Mouse (Mus musculus): ENCODE data around the gene Plg. TPM values are rescaled to one million over a fixed set of nuclear protein-coding genes. Genes with fewer than 3 reads are reported as not detected.

Gene Plg
- 0.11 and 0.28 TPM in 2 replicates for polyA plus RNA-seq (2016; fragmentation: Nextera tagmentation; extraction: Ambion mirVana)

DNA sequence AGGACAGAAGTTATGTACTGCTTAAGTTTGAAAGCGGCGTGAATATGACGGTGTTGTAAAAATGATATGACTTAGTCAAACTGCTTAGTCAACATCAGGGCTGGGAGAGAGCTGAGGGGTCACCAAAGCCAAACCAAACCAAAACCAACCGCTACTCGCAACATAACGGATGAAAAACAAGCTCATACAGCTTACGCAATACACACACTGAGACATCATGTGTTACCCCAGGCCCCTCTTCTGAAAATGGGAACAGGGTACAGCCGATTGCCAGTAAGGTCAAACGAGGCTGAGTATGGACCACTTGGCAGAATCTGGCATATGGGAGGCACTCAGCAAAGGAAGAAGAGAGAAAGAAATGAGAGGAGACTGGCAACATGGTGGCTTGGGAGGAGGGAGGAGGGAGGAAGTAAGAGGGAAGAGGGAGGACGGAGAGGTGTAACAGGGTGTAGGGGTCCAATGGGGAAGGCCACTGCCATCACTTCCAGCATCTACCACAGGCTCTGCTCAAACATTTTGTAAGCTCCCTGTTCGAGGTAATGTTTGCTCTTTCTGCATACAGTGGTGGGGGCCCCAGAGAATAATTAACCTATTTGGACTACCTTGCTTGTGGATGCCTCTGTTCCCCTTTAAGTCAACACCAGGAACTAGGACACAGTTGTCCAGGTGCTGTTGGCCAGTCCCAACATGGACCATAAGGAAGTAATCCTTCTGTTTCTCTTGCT is at the start of gene Plg:
TSS of gene Plg (plus strand) at position 628 of the 725 bp plus-strand sequence.
- H3K27me3 ChIP-seq (replicated peaks) = no peaks in the 10 kb centered on the region
- no peaks in the 10 kb centered on the region for H3K9me3 ChIP-seq
- no peaks in the 10 kb centered on the region for H3K4me1 ChIP-seq
- H3K9ac ChIP-seq = no peak within 1 kb of the TSS
- 93% methylated on average over 11 of the region's 11 CpGs for WGBS
- ATAC-seq (ENCODE audit: low FRiP score, low read depth) = no peak
- H3K4me3 ChIP-seq = no peak within 1 kb of the TSS
- H3K27ac ChIP-seq = no peak within 1 kb of the TSS
- no peaks in the 10 kb centered on the region for H3K36me3 ChIP-seq
- no peak within 1 kb of the TSS for H3K4me2 ChIP-seq (replicated peaks)

DNA sequence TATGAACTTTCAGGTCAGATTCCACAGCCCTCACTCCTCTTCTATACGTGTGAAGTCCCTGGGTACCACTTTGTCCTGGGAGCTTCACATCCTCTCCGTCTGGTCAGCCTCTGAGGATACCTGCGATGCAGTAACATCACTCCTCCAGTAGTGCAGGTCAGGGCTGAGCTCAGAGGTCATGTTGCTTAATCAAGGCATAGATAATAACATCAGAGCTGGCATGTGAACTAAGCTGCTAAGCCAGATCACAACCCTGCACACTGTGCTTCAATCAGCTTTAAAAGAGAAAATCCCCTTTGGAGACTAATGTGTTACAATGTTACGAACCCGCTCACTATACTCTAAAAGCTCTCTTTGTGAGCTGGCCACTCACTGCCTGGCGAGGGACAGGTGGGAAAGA is 43.3 kb upstream of the Plg start:
- H3K4me2 ChIP-seq (replicated peaks) = no peak overlapping the region
- no peaks in the 10 kb centered on the region for H3K9me3 ChIP-seq
- H3K4me1 ChIP-seq = no peaks in the 10 kb centered on the region
- no peaks in the 10 kb centered on the region for H3K36me3 ChIP-seq
- no peak overlapping the region for H3K27ac ChIP-seq
- H3K27me3 ChIP-seq (replicated peaks) = no peaks in the 10 kb centered on the region
- no peak overlapping the region for H3K9ac ChIP-seq
- H3K4me3 ChIP-seq = no peak overlapping the region
- no peak for ATAC-seq (ENCODE audit: low FRiP score, low read depth)
- 73% methylated on average over 6 of the region's 6 CpGs for WGBS

DNA sequence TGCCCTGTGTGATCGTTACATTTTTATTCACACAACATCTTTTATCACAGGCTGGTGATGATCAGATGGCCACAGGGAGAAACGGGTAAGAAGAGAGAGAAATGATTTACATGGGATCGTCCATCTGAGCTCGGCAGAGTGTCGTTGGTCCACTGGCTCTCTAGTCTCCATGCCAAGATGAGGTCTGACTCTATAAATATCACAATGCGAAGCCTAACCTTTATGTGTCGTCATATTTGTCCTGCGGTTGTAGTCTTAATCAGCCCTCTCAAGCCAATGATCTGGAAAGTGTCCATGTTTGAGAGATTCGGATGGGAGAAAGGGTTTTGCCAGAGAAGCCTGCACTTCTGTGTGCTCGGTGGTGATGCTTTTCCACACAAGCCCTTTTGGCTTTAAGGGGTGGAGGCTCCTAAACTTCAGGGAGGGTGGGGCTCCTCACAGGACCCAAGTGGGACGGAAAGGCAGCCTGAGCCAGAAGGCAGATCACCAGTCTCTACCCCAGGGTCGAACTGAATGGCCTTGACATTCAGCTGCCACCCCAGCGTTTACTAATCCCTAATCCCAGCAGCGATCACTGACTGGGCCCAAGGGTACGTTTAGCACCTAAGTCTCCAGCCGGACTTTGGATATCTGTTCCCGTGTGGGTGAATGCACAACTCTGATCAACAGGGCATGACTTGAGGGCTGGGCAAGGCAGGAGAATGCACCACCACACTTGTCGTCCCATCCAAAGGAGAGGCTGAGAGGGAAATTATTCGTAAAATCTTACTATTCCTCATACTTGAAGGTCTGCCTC is 42.1 kb upstream of the Plg start:
- Histone ChIP-seq H3K9me3 (no peaks in the 10 kb centered on the region), H3K36me3 (no peaks in the 10 kb centered on the region), H3K27me3 (replicated peaks) (no peaks in the 10 kb centered on the region), H3K27ac (no peak overlapping the region), H3K9ac (no peak overlapping the region), H3K4me1 (no peaks in the 10 kb centered on the region), H3K4me2 (replicated peaks) (no peak overlapping the region), H3K4me3 (no peak overlapping the region)
- no peak for ATAC-seq (ENCODE audit: low FRiP score, low read depth)
- 86% methylated on average over 19 of the region's 19 CpGs for WGBS

DNA sequence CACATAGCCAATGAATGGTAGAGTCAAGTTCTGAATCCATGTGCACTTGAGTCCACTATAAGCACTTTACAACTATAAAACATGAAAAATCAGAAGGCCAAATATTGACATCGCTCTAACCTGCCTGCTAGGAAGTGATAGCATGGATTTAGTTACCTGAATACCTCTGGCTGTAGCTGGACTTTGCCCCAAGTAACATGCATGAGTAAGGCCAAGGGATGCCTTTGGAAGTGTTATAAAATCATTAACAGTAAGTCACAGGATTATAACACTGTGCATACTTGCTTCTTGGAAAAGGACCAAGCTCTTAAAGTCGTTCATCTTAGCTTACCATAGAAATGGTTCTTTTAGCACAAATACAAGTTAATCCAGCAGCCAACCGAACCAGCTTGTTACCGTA is 41.3 kb upstream of the Plg start:
- 87% methylated on average over 4 of the region's 4 CpGs for WGBS
- Histone ChIP-seq H3K4me3 (no peak overlapping the region), H3K27ac (no peak overlapping the region), H3K4me2 (replicated peaks) (no peak overlapping the region), H3K4me1 (no peaks in the 10 kb centered on the region), H3K9me3 (no peaks in the 10 kb centered on the region), H3K27me3 (replicated peaks) (no peaks in the 10 kb centered on the region), H3K9ac (no peak overlapping the region), H3K36me3 (no peaks in the 10 kb centered on the region)
- ATAC-seq (ENCODE audit: low FRiP score, low read depth) = no peak

GRCm38 (mm10) chr17:12343702-12344376 is 34.6 kb upstream of the Plg start:
- H3K4me2 ChIP-seq (replicated peaks) = no peak overlapping the region
- H3K27ac ChIP-seq = no peak overlapping the region
- no peak overlapping the region for H3K4me3 ChIP-seq
- WGBS = 88% methylated on average over 9 of the region's 9 CpGs
- H3K9me3 ChIP-seq = no peaks in the 10 kb centered on the region
- H3K27me3 ChIP-seq (replicated peaks) = no peaks in the 10 kb centered on the region
- no peak for ATAC-seq (ENCODE audit: low FRiP score, low read depth)
- no peak overlapping the region for H3K9ac ChIP-seq
- no peaks in the 10 kb centered on the region for H3K4me1 ChIP-seq
- no peaks in the 10 kb centered on the region for H3K36me3 ChIP-seq

DNA sequence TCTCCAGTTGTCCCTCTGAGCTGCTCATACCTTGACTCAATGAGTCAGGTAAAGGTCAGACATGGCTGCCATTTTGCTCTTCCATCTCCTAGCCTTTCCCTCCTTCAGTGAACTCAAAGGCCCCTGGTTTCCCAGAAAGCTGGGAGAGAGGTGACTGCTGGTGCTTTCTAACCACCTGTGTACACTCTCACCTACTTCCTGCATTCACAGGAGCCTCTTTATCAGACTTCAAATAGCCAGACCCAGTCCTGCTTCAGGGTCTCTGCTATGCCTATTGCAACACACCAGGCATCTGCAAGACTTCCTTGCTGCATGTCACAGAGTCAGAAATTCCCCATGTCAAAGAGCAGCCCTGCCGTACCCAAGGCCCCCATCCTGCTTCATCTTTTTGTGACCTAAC is 30.9 kb upstream of the Plg start:
- Histone ChIP-seq H3K9ac (no peak overlapping the region), H3K27ac (no peak overlapping the region), H3K4me1 (0 out of 2 replicates have a peak, but pooled peaks cover 2% of the 10 kb centered on the region), H3K4me2 (replicated peaks) (no peak overlapping the region), H3K9me3 (no peaks in the 10 kb centered on the region), H3K27me3 (replicated peaks) (no peaks in the 10 kb centered on the region), H3K36me3 (no peaks in the 10 kb centered on the region), H3K4me3 (no peak overlapping the region)
- no peak for ATAC-seq (ENCODE audit: low FRiP score, low read depth)
- 98% methylated on average over 1 of the region's 1 CpGs for WGBS

GRCm38 (mm10) chr17:12351564-12351963 is 26.8 kb upstream of the Plg start:
- ATAC-seq (ENCODE audit: low FRiP score, low read depth) = no peak
- Histone ChIP-seq H3K27me3 (replicated peaks) (no peaks in the 10 kb centered on the region), H3K4me3 (no peak overlapping the region), H3K36me3 (no peaks in the 10 kb centered on the region), H3K27ac (no peak overlapping the region), H3K4me1 (0 out of 2 replicates have a peak, but pooled peaks cover 10% of the 10 kb centered on the region), H3K9me3 (no peaks in the 10 kb centered on the region), H3K4me2 (replicated peaks) (no peak overlapping the region), H3K9ac (no peak overlapping the region)
- WGBS = 90% methylated on average over 6 of the region's 6 CpGs

GRCm38 (mm10) chr17:12352781-12353180 is 25.6 kb upstream of the Plg start:
- WGBS = 28% methylated on average over 1 of the region's 1 CpGs
- 0 out of 2 replicates have a peak, but pooled peaks cover 10% of the 10 kb centered on the region for H3K4me1 ChIP-seq
- no peak for ATAC-seq (ENCODE audit: low FRiP score, low read depth)
- no peak overlapping the region for H3K9ac ChIP-seq
- H3K9me3 ChIP-seq = no peaks in the 10 kb centered on the region
- H3K4me2 ChIP-seq (replicated peaks) = no peak overlapping the region
- H3K4me3 ChIP-seq = no peak overlapping the region
- no peak overlapping the region for H3K27ac ChIP-seq
- H3K36me3 ChIP-seq = no peaks in the 10 kb centered on the region
- no peaks in the 10 kb centered on the region for H3K27me3 ChIP-seq (replicated peaks)

GRCm38 (mm10) chr17:12359876-12360275 is 18.5 kb upstream of the Plg start:
- H3K27ac ChIP-seq = no peak overlapping the region
- no peak overlapping the region for H3K4me2 ChIP-seq (replicated peaks)
- H3K27me3 ChIP-seq (replicated peaks) = no peaks in the 10 kb centered on the region
- H3K4me3 ChIP-seq = no peak overlapping the region
- no peaks in the 10 kb centered on the region for H3K9me3 ChIP-seq
- WGBS = 90% methylated on average over 15 of the region's 15 CpGs
- no peaks in the 10 kb centered on the region for H3K4me1 ChIP-seq
- no peaks in the 10 kb centered on the region for H3K36me3 ChIP-seq
- ATAC-seq (ENCODE audit: low FRiP score, low read depth) = no peak
- no peak overlapping the region for H3K9ac ChIP-seq

GRCm38 (mm10) chr17:12363601-12364425 is 14.6 kb upstream of the Plg start:
- no peak for ATAC-seq (ENCODE audit: low FRiP score, low read depth)
- H3K9ac ChIP-seq = no peak overlapping the region
- no peak overlapping the region for H3K4me3 ChIP-seq
- no peak overlapping the region for H3K27ac ChIP-seq
- WGBS = 89% methylated on average over 11 of the region's 11 CpGs
- H3K27me3 ChIP-seq (replicated peaks) = no peaks in the 10 kb centered on the region
- H3K36me3 ChIP-seq = no peaks in the 10 kb centered on the region
- H3K9me3 ChIP-seq = no peaks in the 10 kb centered on the region
- no peaks in the 10 kb centered on the region for H3K4me1 ChIP-seq
- H3K4me2 ChIP-seq (replicated peaks) = no peak overlapping the region

- H3K9me3 ChIP-seq = no peaks in the 10 kb centered on the region
- H3K27me3 ChIP-seq (replicated peaks) = no peaks in the 10 kb centered on the region
- H3K4me3 ChIP-seq = no peak overlapping the region
- WGBS = 53% methylated on average over 8 of the region's 8 CpGs
- H3K27ac ChIP-seq = no peak overlapping the region
- no peak overlapping the region for H3K4me2 ChIP-seq (replicated peaks)
- no peak for ATAC-seq (ENCODE audit: low FRiP score, low read depth)
- H3K9ac ChIP-seq = no peak overlapping the region
- H3K36me3 ChIP-seq = no peaks in the 10 kb centered on the region
- H3K4me1 ChIP-seq = no peaks in the 10 kb centered on the region
Observed at GRCm38 (mm10) chr17:12364426-12364735, 14.0 kb upstream of the Plg start.
